In the genomic region with DNA sequence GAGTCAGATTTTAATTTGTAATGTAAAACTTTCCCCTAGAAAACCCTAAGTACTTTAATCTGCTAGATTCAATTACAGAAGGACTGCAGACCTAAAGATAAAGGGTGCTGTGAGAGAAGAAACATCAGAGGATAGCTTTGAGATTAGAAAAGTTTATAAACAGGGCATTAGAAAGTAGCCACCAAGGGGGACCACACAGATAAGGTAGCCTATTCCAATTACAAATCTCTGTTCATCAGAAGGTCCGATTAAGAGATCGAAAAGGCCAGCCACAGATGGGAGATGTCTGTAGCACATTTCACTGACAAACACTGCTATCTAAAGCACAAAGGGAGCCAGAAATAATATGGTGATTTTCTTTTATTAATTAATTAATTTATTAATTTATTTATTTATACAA, we compare ENCODE assay signal across 2 mouse cellular contexts.
DNase-seq lines count a peak whose midpoint lies in the region; ATAC-seq and TF ChIP-seq lines count a peak whose summit lies in the region.
"Not testable (repeated sequence)": the region's sequence is repeated elsewhere in the genome, so short reads cannot be mapped to it uniquely, and the experiment has no call there.

No protein-coding gene starts in this region.

- not testable (repeated sequence) for H3K9ac ChIP-seq in lung, embryonic 14.5 days; lung, embryonic 16.5 days (ENCODE audit: low read length)

- not testable (repeated sequence) for H3K4me3 ChIP-seq in lung, embryonic 14.5 days (ENCODE audit: low read depth, low read length); lung, embryonic 16.5 days (ENCODE audit: low read length)

- TF ChIP-seq CTCF in lung, embryonic 14.5 days (IDR thresholded peaks at IDR 0.05; ENCODE audit: low read depth), result not testable (repeated sequence)

- not testable (repeated sequence) for H3K27me3 ChIP-seq in lung, embryonic 14.5 days (ENCODE audit: insufficient read depth, low read length); lung, embryonic 16.5 days (ENCODE audit: control insufficient read depth, insufficient read depth, low read depth, low read length)

- not testable (repeated sequence) for H3K4me1 ChIP-seq in lung, embryonic 14.5 days (ENCODE audit: insufficient read depth); lung, embryonic 16.5 days (replicated peaks; ENCODE audit: control insufficient read depth, insufficient read depth, low read length)

- peak; percentile 58 for ATAC-seq in lung, embryonic 14.5 days (ENCODE audit: insufficient read depth)
- peak; percentile 56; the same call in 1 of the 2 replicates for ATAC-seq in lung, embryonic 16.5 days (ENCODE audit: low read depth)

- H3K36me3 ChIP-seq in lung, embryonic 14.5 days (ENCODE audit: insufficient read depth); lung, embryonic 16.5 days (ENCODE audit: control insufficient read depth, insufficient read depth, low read length): not testable (repeated sequence)

- H3K9me3 ChIP-seq in lung, embryonic 14.5 days (ENCODE audit: low read depth, low read length); lung, embryonic 16.5 days (ENCODE audit: control insufficient read depth, low read length): not testable (repeated sequence)

- H3K27ac ChIP-seq in lung, embryonic 14.5 days (ENCODE audit: low read depth); lung, embryonic 16.5 days (ENCODE audit: low read length): not testable (repeated sequence)

- no CpG with 5 or more reads among the region's 2 CpGs for WGBS in lung, embryonic 14.5 days
- WGBS in lung, embryonic 16.5 days, result no CpG with 5 or more reads among the region's 2 CpGs

- H3K4me2 ChIP-seq in lung, embryonic 14.5 days; lung, embryonic 16.5 days (ENCODE audit: low read depth, low read length): not testable (repeated sequence)

- DNase-seq in lung, embryonic 14.5 days, result not testable (repeated sequence)
